Mouse (Mus musculus) liver, embryonic 13.5 days (tissue): ENCODE measurements around the gene Ube2c. TPM values are rescaled to one million over a fixed set of nuclear protein-coding genes. Genes with fewer than 3 reads are reported as not detected.

ENCODE experiments used
- ATAC-seq: fragments of 200-750 bp; cut with Nextera tagmentation; 2 replicates; pipeline ENCODE4 v1.8.0; 2017; ENCODE audit warnings: low read depth, mild to moderate bottlenecking, moderate number of reproducible peaks, moderate library complexity
- DNase-seq: peaks from one replicate; pipeline ENCODE4 v3.0.0; 2022
- H3K27ac ChIP-seq: fragments of 300-500 bp; sonication (generic); 2 replicates; pipeline ENCODE4 v1.5.1; 2015; ENCODE audit warnings: moderate library complexity, mild to moderate bottlenecking, inconsistent platforms
- H3K27me3 ChIP-seq: fragments of 300-500 bp; sonication (generic); 2 replicates; pipeline ENCODE4 v1.6.1; 2015; ENCODE audit warnings: mild to moderate bottlenecking, inconsistent platforms
- H3K36me3 ChIP-seq: fragments of 300-500 bp; sonication (generic); 2 replicates; pipeline ENCODE4 v1.6.1; 2015; ENCODE audit warnings: mild to moderate bottlenecking, inconsistent platforms
- H3K4me1 ChIP-seq: fragments of 300-500 bp; sonication (generic); replicated peaks from 2 replicates; pipeline ENCODE4 v1.6.1; 2015; ENCODE audit warnings: inconsistent platforms
- H3K4me2 ChIP-seq: fragments of 300-500 bp; sonication (generic); 2 replicates; pipeline ENCODE4 v1.6.1; 2015; ENCODE audit warnings: inconsistent platforms, mild to moderate bottlenecking, moderate library complexity
- H3K4me3 ChIP-seq: fragments of 300-500 bp; sonication (generic); replicated peaks from 2 replicates; pipeline ENCODE4 v1.5.1; 2015; ENCODE audit warnings: mild to moderate bottlenecking, inconsistent platforms
- H3K9ac ChIP-seq: fragments of 300-500 bp; sonication (generic); 2 replicates; pipeline ENCODE4 v1.6.1; 2015; ENCODE audit warnings: mild to moderate bottlenecking, inconsistent platforms
- H3K9me3 ChIP-seq: fragments of 300-500 bp; sonication (generic); replicated peaks from 2 replicates; pipeline ENCODE4 v1.6.1; 2016; ENCODE audit warnings: inconsistent platforms
- WGBS: fragments of 180-500 bp; shearing (Covaris S2); methylation state at CpG from one replicate; pipeline ENCODE4 v1.1.7; 2015; ENCODE audit not compliant: insufficient replicate concordance; 5-methylcytosine and 5-hydroxymethylcytosine counted together
- polyA plus RNA-seq: library from polyadenylated mRNA; unstranded; fragments of >200 nt; fragmentation: Nextera tagmentation; extraction: Ambion mirVana; gene quantifications from 2 replicates; pipeline ENCODE4 v1.2.1, GENCODE M21; 2015

Ube2c gene
- polyA plus RNA-seq, 1 experiment from 2014 or later = 764 TPM

GRCm38 (mm10) chr2:164761971-164762370 is 7.7 kb upstream of the Ube2c start:
- WGBS = 88% methylated on average over 4 of the region's 4 CpGs
- peak overlapping the region; percentile 56 for H3K4me2 ChIP-seq
- no peaks in the 10 kb centered on the region for H3K27me3 ChIP-seq
- no peak overlapping the region for H3K4me3 ChIP-seq
- ATAC-seq (no peak), DNase-seq (no peak)
- no peaks in the 10 kb centered on the region for H3K9me3 ChIP-seq
- peaks cover 81% of the 10 kb centered on the region for H3K4me1 ChIP-seq
- peak overlapping the region; percentile 98 for H3K27ac ChIP-seq
- peaks cover 89% of the 10 kb centered on the region for H3K36me3 ChIP-seq
- peak overlapping the region; percentile 68 for H3K9ac ChIP-seq

- 79% methylated on average over 7 of the region's 7 CpGs for WGBS
- Histone ChIP-seq H3K4me2 (peak overlapping the region; percentile 56; the same call in 1 of the 2 replicates), H3K4me1 (peaks cover 80% of the 10 kb centered on the region), H3K4me3 (no peak overlapping the region), H3K36me3 (peaks cover 89% of the 10 kb centered on the region), H3K9me3 (no peaks in the 10 kb centered on the region), H3K27ac (peak overlapping the region; percentile 98), H3K27me3 (no peaks in the 10 kb centered on the region), H3K9ac (peak overlapping the region; percentile 68)
- DNase-seq (no peak), ATAC-seq (0 out of 2 replicates have a peak, but pooled peaks have one; percentile 7)
Measured at GRCm38 (mm10) chr2:164762593-164762992, 7.1 kb upstream of the Ube2c start.

DNA sequence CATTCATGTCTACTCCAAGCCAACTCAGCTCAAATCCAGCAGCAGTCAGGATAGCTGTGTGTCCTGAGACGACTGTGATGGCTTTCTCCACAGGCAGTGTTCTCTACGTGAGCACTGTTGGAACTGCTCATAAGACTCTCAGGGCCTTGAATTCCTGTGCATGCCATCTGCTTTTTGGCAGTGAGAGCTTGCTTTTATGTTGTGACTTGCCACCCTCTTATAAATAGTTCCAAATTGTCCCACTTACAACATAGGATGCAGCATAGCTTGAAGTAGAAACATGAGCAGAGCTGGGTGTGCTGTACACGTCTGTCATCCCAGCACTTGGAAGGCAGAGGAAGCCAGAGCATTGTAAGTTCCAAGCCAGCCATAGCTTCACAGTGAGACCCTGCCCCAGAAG is 3.9 kb upstream of the Ube2c start:
- Histone ChIP-seq H3K4me3 (no peak overlapping the region), H3K27me3 (no peaks in the 10 kb centered on the region), H3K4me1 (peaks cover 63% of the 10 kb centered on the region), H3K27ac (peak overlapping the region; percentile 71), H3K9ac (peak overlapping the region; percentile 33; the same call in 1 of the 2 replicates), H3K9me3 (no peaks in the 10 kb centered on the region), H3K36me3 (peaks cover 76% of the 10 kb centered on the region), H3K4me2 (no peak overlapping the region)
- DNase-seq = no peak
- ATAC-seq = no peak
- WGBS = 73% methylated on average over 3 of the region's 3 CpGs

DNA sequence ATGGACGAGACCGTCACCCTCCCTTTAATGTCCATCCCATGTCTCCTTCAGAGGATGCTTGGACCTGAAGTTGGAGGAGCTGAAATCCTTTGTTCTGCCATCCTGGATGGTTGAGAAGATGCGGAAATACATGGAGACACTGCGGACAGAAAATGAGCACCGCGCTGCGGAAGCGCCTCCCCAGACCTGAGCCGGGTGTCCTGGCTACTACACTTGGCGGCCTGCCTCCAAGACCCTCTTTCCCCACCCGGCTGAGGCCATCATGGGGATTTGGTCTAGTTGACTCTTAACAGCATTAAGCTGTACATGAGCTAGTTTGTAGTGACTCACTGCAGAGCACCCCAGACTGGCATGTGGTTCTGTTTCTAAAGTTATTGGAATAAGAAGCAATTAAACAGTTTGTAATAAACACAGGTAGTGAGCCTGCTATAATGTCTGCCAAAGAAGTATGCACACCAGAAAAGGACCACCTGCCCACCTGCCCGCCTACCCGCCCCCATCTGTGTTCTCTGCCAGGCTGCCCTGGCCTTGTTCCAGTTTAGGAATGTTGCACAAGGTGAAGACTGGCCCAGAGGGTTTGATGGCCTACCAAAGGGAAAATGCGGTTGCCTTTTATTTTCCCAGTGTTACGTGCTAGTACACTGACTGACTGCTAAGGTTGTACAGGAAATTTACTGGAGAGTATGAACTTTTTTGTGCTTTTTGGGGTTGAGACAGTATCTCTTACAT is 1.7 kb upstream of the Ube2c start:
- Histone ChIP-seq H3K4me3 (peak overlapping the region; percentile 67; the same call in 1 of the 2 replicates), H3K9ac (peak overlapping the region; percentile 22), H3K27ac (peak overlapping the region; percentile 65), H3K9me3 (no peaks in the 10 kb centered on the region), H3K36me3 (peaks cover 76% of the 10 kb centered on the region), H3K27me3 (no peaks in the 10 kb centered on the region), H3K4me2 (peak overlapping the region; percentile 73), H3K4me1 (peaks cover 63% of the 10 kb centered on the region)
- ATAC-seq (no peak), DNase-seq (no peak)
- WGBS = 92% methylated on average over 15 of the region's 15 CpGs

DNA sequence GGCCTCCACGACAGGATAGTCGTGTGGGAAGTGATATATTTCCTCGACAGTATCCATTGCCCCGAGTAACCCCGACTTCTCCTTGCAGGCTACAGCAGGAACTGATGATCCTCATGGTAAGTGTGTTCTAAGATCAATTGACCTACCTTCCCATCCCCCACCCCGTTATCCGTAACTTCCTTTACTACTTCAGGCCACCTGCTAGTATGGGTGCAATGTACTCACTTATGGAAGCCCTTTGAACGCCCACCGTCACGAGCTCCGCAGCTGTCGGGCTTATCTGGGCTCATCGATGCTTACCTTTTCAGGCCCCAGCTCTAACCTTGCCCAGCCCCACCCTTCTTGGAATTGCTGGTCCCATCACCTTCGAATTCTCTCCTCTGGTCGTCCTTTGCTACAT is 581 bp downstream of the Ube2c start:
- peak overlapping the region; percentile 83 for H3K4me3 ChIP-seq
- H3K27me3 ChIP-seq = no peaks in the 10 kb centered on the region
- H3K36me3 ChIP-seq = peaks cover 63% of the 10 kb centered on the region
- H3K27ac ChIP-seq = peak overlapping the region; percentile 95
- H3K4me2 ChIP-seq = peak overlapping the region; percentile 78
- H3K4me1 ChIP-seq = peaks cover 64% of the 10 kb centered on the region
- peak overlapping the region; percentile 96 for H3K9ac ChIP-seq
- WGBS = under 1% methylated on average over 15 of the region's 15 CpGs
- no peak for ATAC-seq
- DNase-seq = no peak
- no peaks in the 10 kb centered on the region for H3K9me3 ChIP-seq

DNA sequence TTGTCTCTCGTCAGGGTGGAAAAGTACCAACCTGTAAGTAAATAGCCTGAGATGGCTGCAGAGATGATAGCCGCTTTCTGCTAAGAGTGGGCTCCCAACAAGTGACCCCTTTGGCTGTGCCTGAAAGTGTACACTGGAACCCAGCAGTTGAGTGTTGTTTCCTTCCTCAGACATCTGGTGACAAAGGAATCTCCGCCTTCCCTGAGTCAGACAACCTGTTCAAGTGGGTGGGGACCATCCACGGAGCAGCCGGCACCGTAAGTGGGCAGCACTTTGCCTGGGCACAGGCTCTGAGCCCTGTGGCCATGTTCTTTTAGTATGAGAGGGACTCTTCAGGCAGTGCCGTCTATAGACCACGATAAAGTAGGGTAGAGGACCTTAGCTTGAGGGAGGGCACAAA is 1.4 kb downstream of the Ube2c start:
- DNase-seq (no peak), ATAC-seq (no peak)
- peak overlapping the region; percentile 78 for H3K4me2 ChIP-seq
- no peaks in the 10 kb centered on the region for H3K9me3 ChIP-seq
- H3K4me1 ChIP-seq = peaks cover 62% of the 10 kb centered on the region
- 64% methylated on average over 8 of the region's 8 CpGs for WGBS
- peaks cover under 1% of the 10 kb centered on the region for H3K27me3 ChIP-seq
- peak overlapping the region; percentile 95 for H3K27ac ChIP-seq
- peak overlapping the region; percentile 96 for H3K9ac ChIP-seq
- H3K4me3 ChIP-seq = peak overlapping the region; percentile 83
- H3K36me3 ChIP-seq = peaks cover 55% of the 10 kb centered on the region

DNA sequence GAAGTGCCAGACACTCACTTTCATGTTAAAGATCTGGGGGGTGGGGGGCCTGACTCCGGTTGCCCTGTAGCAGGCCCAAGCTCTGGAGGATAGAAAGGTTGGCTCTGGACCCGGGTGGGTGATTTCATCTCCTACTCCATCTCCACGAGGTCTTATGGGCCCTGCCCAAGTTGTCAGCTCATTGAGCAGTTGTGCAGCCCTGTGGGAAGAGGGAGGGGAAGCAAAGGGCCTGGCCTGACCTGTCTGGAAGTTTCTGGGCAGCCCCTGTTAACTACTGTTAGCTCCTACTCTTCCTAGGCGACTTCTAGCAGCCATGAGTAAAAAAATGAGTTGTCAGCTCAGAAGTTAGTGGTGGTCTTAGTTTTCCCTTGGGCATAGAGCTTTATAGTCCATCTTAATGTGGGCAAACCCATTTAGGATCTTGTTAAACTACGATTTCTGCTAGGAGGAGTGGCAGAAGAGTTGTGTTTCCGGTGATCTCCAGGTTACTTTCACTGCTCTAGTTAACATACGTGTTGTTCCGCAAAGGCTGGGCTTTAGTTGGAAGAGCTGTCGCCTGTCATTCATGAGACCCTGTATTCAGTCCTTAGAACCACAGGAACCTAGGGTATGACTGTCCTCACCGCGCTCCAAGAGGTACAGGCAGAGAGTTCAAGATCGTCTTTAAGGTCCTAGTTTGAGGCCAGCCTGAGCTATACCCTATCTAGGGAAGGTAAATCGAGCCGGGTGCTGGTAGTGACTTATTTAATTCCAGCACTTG is 3.7 kb downstream of the Ube2c start:
- H3K4me3 ChIP-seq = peak overlapping the region; percentile 83
- no peaks in the 10 kb centered on the region for H3K9me3 ChIP-seq
- DNase-seq = no peak
- H3K4me1 ChIP-seq = peaks cover 49% of the 10 kb centered on the region
- peak overlapping the region; percentile 78 for H3K4me2 ChIP-seq
- ATAC-seq = peak; percentile 6
- H3K9ac ChIP-seq = peak overlapping the region; percentile 96
- H3K27ac ChIP-seq = peak overlapping the region; percentile 95
- WGBS = 59% methylated on average over 14 of the region's 14 CpGs
- H3K27me3 ChIP-seq = peaks cover 24% of the 10 kb centered on the region
- peaks cover 32% of the 10 kb centered on the region for H3K36me3 ChIP-seq

DNA sequence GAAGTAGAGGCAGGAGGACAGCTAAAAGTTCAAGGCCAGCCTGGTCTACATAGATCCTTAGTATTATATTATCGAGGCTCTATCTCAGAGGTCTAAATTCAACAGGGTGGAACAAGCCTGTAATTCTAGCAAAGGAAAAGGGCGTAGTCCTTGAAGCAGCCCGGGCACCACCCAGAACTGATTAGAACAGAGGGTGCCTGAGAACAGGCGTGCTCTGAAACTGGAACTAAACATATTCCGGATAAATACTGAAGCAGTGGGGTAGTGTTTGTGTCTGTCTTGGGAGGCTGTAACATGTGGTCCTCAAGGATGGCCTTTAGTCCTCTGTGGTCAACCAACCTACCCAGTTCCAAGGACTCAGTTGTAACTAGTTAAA is 4.3 kb downstream of the Ube2c start:
- DNase-seq (peak; percentile 55), ATAC-seq (peak; percentile 66)
- peak overlapping the region; percentile 95 for H3K27ac ChIP-seq
- H3K4me2 ChIP-seq = peak overlapping the region; percentile 78
- peak overlapping the region; percentile 83 for H3K4me3 ChIP-seq
- 29% methylated on average over 5 of the region's 5 CpGs for WGBS
- H3K9ac ChIP-seq = peak overlapping the region; percentile 96
- H3K27me3 ChIP-seq = peaks cover 29% of the 10 kb centered on the region
- H3K36me3 ChIP-seq = peaks cover 31% of the 10 kb centered on the region
- H3K4me1 ChIP-seq = peaks cover 48% of the 10 kb centered on the region
- H3K9me3 ChIP-seq = no peaks in the 10 kb centered on the region

DNA sequence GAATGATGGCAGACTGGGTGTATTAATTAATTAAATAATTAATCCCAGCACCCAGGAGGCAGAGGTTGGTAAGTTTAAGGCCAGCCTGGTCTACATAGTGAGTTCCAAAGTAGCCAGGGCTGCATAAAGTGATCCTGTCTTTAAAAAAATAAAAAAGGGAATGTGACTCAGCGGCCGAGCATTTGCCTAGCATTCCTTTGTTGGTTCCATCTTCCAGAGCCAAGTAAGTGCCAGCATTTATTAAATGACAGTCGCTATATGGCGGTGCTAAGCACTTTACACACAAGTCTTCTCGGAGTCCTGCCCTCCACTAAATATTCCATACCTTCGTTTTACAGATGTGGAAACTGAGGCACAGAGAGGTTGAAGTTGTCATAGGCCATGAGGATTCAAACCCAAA is 6.4 kb downstream of the Ube2c start:
- peaks cover 46% of the 10 kb centered on the region for H3K27me3 ChIP-seq
- ATAC-seq = no peak
- no peak for DNase-seq
- no peak overlapping the region for H3K4me3 ChIP-seq
- no peaks in the 10 kb centered on the region for H3K9me3 ChIP-seq
- H3K4me2 ChIP-seq = no peak overlapping the region
- 80% methylated on average over 6 of the region's 6 CpGs for WGBS
- peaks cover 23% of the 10 kb centered on the region for H3K36me3 ChIP-seq
- H3K27ac ChIP-seq = no peak overlapping the region; the same call in 1 of the 2 replicates
- H3K9ac ChIP-seq = no peak overlapping the region
- H3K4me1 ChIP-seq = peaks cover 39% of the 10 kb centered on the region

GRCm38 (mm10) chr2:164776801-164777200 is 7.1 kb downstream of the Ube2c start:
- Histone ChIP-seq H3K36me3 (peaks cover 16% of the 10 kb centered on the region), H3K27ac (no peak overlapping the region), H3K27me3 (peaks cover 51% of the 10 kb centered on the region), H3K9me3 (no peaks in the 10 kb centered on the region), H3K4me3 (no peak overlapping the region), H3K4me1 (peaks cover 36% of the 10 kb centered on the region), H3K9ac (no peak overlapping the region), H3K4me2 (no peak overlapping the region)
- ATAC-seq (no peak), DNase-seq (no peak)
- 52% methylated on average over 17 of the region's 17 CpGs for WGBS

DNA sequence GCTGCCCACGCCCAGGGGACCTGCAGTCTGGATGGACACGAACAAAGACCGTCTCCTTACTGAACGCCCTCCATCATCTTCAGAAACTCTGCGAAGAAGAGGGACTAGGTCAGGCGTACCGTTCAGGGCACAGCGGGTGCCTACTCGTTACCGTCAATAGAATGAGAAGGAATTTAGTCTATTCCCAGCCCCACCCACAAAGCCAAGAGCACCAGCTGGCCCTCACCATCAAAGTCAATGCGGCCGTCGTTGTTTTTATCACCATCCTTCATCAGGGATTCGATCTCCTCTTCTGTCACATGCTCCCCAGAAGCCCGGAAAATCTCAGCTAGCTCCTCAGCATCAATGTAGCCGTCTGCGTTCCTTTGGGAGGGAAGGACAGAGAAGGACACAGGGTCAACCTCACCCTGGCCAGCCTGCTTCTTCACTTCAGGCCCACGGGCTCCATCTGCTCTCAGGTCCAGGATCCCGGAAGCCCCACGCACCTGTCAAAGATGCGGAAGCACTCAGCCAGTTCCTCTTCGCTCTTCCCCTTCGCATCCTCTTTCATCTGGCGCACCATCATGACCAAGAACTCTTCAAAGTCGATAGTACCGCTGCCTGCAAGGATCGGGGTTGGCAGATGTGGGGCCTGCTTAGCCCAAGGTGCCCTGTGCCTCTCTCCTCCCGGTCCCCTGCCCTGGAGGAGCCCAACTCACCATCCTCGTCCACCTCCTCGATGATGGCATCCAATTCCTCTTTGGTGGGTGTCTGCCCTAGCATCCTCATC is 7.7 kb downstream of the Ube2c start:
- no peak for DNase-seq
- 71% methylated on average over 30 of the region's 30 CpGs for WGBS

More for the DNA sequence above, 7.7 kb downstream of the Ube2c start:
- Histone ChIP-seq H3K36me3 (peaks cover 10% of the 10 kb centered on the region), H3K4me1 (peaks cover 32% of the 10 kb centered on the region), H3K27ac (no peak overlapping the region), H3K4me3 (no peak overlapping the region), H3K4me2 (no peak overlapping the region), H3K27me3 (peaks cover 54% of the 10 kb centered on the region), H3K9me3 (no peaks in the 10 kb centered on the region), H3K9ac (no peak overlapping the region)
- ATAC-seq = no peak
